Mouse (Mus musculus): ENCODE measurements around the gene Dcbld1. TPM values are rescaled to one million over a fixed set of nuclear protein-coding genes. Genes with fewer than 3 reads are reported as not detected.
"Not testable (repeated sequence)": the region's sequence is repeated elsewhere in the genome, so short reads cannot be mapped to it uniquely, and the experiment has no call there.

Dcbld1 gene
- polyA plus RNA-seq, 1 experiment from 2014 or later: 4.8 TPM

GRCm38 (mm10) chr10:52264162-52264561 is 30.7 kb downstream of the Dcbld1 start:
- no peaks in the 10 kb centered on the region for H3K9me3 ChIP-seq (replicated peaks)
- no peak overlapping the region for H3K27ac ChIP-seq
- no peak overlapping the region for H3K9ac ChIP-seq
- H3K36me3 ChIP-seq: peaks cover 19% of the 10 kb centered on the region; the same call in 1 of the 2 replicates
- H3K4me2 ChIP-seq: no peak overlapping the region
- no peaks in the 10 kb centered on the region for H3K27me3 ChIP-seq
- ATAC-seq (ENCODE audit: low read depth) (no peak), DNase-seq (no peak)
- 75% methylated on average over 5 of the region's 5 CpGs for WGBS (ENCODE audit: insufficient replicate concordance)
- H3K4me1 ChIP-seq (replicated peaks): peaks cover 10% of the 10 kb centered on the region
- no peak overlapping the region for H3K4me3 ChIP-seq (replicated peaks)

GRCm38 (mm10) chr10:52268879-52269278 is 35.5 kb downstream of the Dcbld1 start:
- peak; percentile 64 for ATAC-seq (ENCODE audit: low read depth)
- 34% methylated on average over 5 of the region's 5 CpGs for WGBS (ENCODE audit: insufficient replicate concordance)

GRCm38 (mm10) chr10:52271385-52271784 is 38.0 kb downstream of the Dcbld1 start:
- Histone ChIP-seq H3K27me3 (no peaks in the 10 kb centered on the region), H3K9ac (no peak overlapping the region), H3K4me3 (replicated peaks) (no peak overlapping the region), H3K4me1 (replicated peaks) (peaks cover 34% of the 10 kb centered on the region), H3K9me3 (replicated peaks) (no peaks in the 10 kb centered on the region), H3K4me2 (no peak overlapping the region), H3K36me3 (peaks cover 3% of the 10 kb centered on the region; the same call in 1 of the 2 replicates), H3K27ac (no peak overlapping the region)
- ATAC-seq (ENCODE audit: low read depth) (peak; percentile 65), DNase-seq (peak; percentile 9)
- WGBS (ENCODE audit: insufficient replicate concordance): 32% methylated on average over 5 of the region's 5 CpGs

More at GRCm38 (mm10) chr10:52268879-52269278, 35.5 kb downstream of the Dcbld1 start:
- peaks cover 34% of the 10 kb centered on the region for H3K4me1 ChIP-seq (replicated peaks)
- peaks cover 16% of the 10 kb centered on the region; the same call in 1 of the 2 replicates for H3K36me3 ChIP-seq
- no peak overlapping the region for H3K4me2 ChIP-seq
- H3K27ac ChIP-seq: no peak overlapping the region
- peak; percentile 23 for DNase-seq
- no peak overlapping the region for H3K4me3 ChIP-seq (replicated peaks)
- H3K9me3 ChIP-seq (replicated peaks): no peaks in the 10 kb centered on the region
- no peak overlapping the region for H3K9ac ChIP-seq
- no peaks in the 10 kb centered on the region for H3K27me3 ChIP-seq

GRCm38 (mm10) chr10:52273012-52273411 is 39.6 kb downstream of the Dcbld1 start:
- 39% methylated on average over 2 of the region's 2 CpGs for WGBS (ENCODE audit: insufficient replicate concordance)
- DNase-seq: no peak
- no peak overlapping the region for H3K4me2 ChIP-seq
- no peaks in the 10 kb centered on the region for H3K27me3 ChIP-seq
- H3K27ac ChIP-seq: no peak overlapping the region
- H3K36me3 ChIP-seq: no peaks in the 10 kb centered on the region
- H3K9me3 ChIP-seq (replicated peaks): no peaks in the 10 kb centered on the region
- no peak overlapping the region for H3K9ac ChIP-seq
- H3K4me1 ChIP-seq (replicated peaks): peaks cover 34% of the 10 kb centered on the region
- no peak overlapping the region for H3K4me3 ChIP-seq (replicated peaks)
- ATAC-seq (ENCODE audit: low read depth): no peak

GRCm38 (mm10) chr10:52274001-52274909 is 40.8 kb downstream of the Dcbld1 start:
- H3K27me3 ChIP-seq: no peaks in the 10 kb centered on the region
- H3K27ac ChIP-seq: no peak overlapping the region
- peaks cover 23% of the 10 kb centered on the region for H3K4me1 ChIP-seq (replicated peaks)
- H3K4me2 ChIP-seq: no peak overlapping the region
- no peak overlapping the region for H3K4me3 ChIP-seq (replicated peaks)
- WGBS (ENCODE audit: insufficient replicate concordance): 55% methylated on average over 8 of the region's 8 CpGs
- H3K9me3 ChIP-seq (replicated peaks): no peaks in the 10 kb centered on the region
- ATAC-seq (ENCODE audit: low read depth) (no peak), DNase-seq (no peak)
- no peaks in the 10 kb centered on the region for H3K36me3 ChIP-seq
- no peak overlapping the region for H3K9ac ChIP-seq

GRCm38 (mm10) chr10:52274910-52275604 is 41.6 kb downstream of the Dcbld1 start:
- ATAC-seq (ENCODE audit: low read depth) (no peak), DNase-seq (no peak)
- WGBS (ENCODE audit: insufficient replicate concordance): 52% methylated on average over 15 of the region's 15 CpGs
- no peak overlapping the region for H3K4me3 ChIP-seq (replicated peaks)
- H3K4me2 ChIP-seq: no peak overlapping the region
- no peak overlapping the region for H3K9ac ChIP-seq
- no peak overlapping the region for H3K27ac ChIP-seq
- H3K9me3 ChIP-seq (replicated peaks): no peaks in the 10 kb centered on the region
- no peaks in the 10 kb centered on the region for H3K36me3 ChIP-seq
- no peaks in the 10 kb centered on the region for H3K27me3 ChIP-seq
- peaks cover 18% of the 10 kb centered on the region for H3K4me1 ChIP-seq (replicated peaks)

- Histone ChIP-seq H3K9me3 (replicated peaks) (no peaks in the 10 kb centered on the region), H3K9ac (no peak overlapping the region), H3K27me3 (no peaks in the 10 kb centered on the region), H3K4me1 (replicated peaks) (peaks cover 16% of the 10 kb centered on the region), H3K27ac (no peak overlapping the region), H3K36me3 (no peaks in the 10 kb centered on the region), H3K4me2 (no peak overlapping the region), H3K4me3 (replicated peaks) (no peak overlapping the region)
- 67% methylated on average over 3 of the region's 3 CpGs for WGBS (ENCODE audit: insufficient replicate concordance)
- DNase-seq: no peak
- ATAC-seq (ENCODE audit: low read depth): no peak
Measured at GRCm38 (mm10) chr10:52276579-52276978, 43.2 kb downstream of the Dcbld1 start.

- not testable (repeated sequence) for H3K4me1 ChIP-seq (replicated peaks); ATAC-seq (ENCODE audit: low read depth); H3K27ac ChIP-seq
Measured at GRCm38 (mm10) chr10:52277564-52277963, 44.1 kb downstream of the Dcbld1 start.

GRCm38 (mm10) chr10:52278011-52278434 is 44.6 kb downstream of the Dcbld1 start:
- no peak overlapping the region for H3K27ac ChIP-seq
- H3K4me3 ChIP-seq (replicated peaks): no peak overlapping the region
- no peak overlapping the region for H3K4me2 ChIP-seq
- WGBS (ENCODE audit: insufficient replicate concordance): 73% methylated on average over 9 of the region's 9 CpGs
- ATAC-seq (ENCODE audit: low read depth) (no peak), DNase-seq (no peak)
- no peaks in the 10 kb centered on the region for H3K27me3 ChIP-seq
- no peak overlapping the region for H3K9ac ChIP-seq
- H3K9me3 ChIP-seq (replicated peaks): no peaks in the 10 kb centered on the region
- H3K36me3 ChIP-seq: no peaks in the 10 kb centered on the region; the same call in 1 of the 2 replicates
- H3K4me1 ChIP-seq (replicated peaks): peaks cover 1% of the 10 kb centered on the region

More at GRCm38 (mm10) chr10:52277564-52277963, 44.1 kb downstream of the Dcbld1 start:
- 71% methylated on average over 8 of the region's 8 CpGs for WGBS (ENCODE audit: insufficient replicate concordance)
- not testable (repeated sequence) for H3K4me2 ChIP-seq; DNase-seq; H3K4me3 ChIP-seq (replicated peaks); H3K9ac ChIP-seq; H3K27me3 ChIP-seq; H3K9me3 ChIP-seq (replicated peaks); H3K36me3 ChIP-seq

- H3K4me2 ChIP-seq: no peak overlapping the region
- no peak for DNase-seq
- no peak overlapping the region for H3K4me3 ChIP-seq (replicated peaks)
- WGBS (ENCODE audit: insufficient replicate concordance): 33% methylated on average over 3 of the region's 3 CpGs
- no peaks in the 10 kb centered on the region for H3K9me3 ChIP-seq (replicated peaks)
- H3K27me3 ChIP-seq: no peaks in the 10 kb centered on the region
- H3K9ac ChIP-seq: no peak overlapping the region
- H3K36me3 ChIP-seq: no peaks in the 10 kb centered on the region; the same call in 1 of the 2 replicates
- ATAC-seq (ENCODE audit: low read depth): no peak
- no peak overlapping the region for H3K27ac ChIP-seq
- no peaks in the 10 kb centered on the region for H3K4me1 ChIP-seq (replicated peaks)
Measured at GRCm38 (mm10) chr10:52278866-52279265, 45.4 kb downstream of the Dcbld1 start.

GRCm38 (mm10) chr10:52279876-52280275 is 46.5 kb downstream of the Dcbld1 start:
- ATAC-seq (ENCODE audit: low read depth) (no peak), DNase-seq (no peak)
- H3K4me2 ChIP-seq: no peak overlapping the region
- H3K9me3 ChIP-seq (replicated peaks): no peaks in the 10 kb centered on the region
- H3K36me3 ChIP-seq: no peaks in the 10 kb centered on the region; the same call in 1 of the 2 replicates
- H3K9ac ChIP-seq: no peak overlapping the region
- WGBS (ENCODE audit: insufficient replicate concordance): 67% methylated on average over 4 of the region's 4 CpGs
- no peaks in the 10 kb centered on the region; the same call in 1 of the 2 replicates for H3K4me1 ChIP-seq (replicated peaks)
- H3K4me3 ChIP-seq (replicated peaks): no peak overlapping the region
- H3K27ac ChIP-seq: no peak overlapping the region
- H3K27me3 ChIP-seq: no peaks in the 10 kb centered on the region
